Mouse (Mus musculus) CH12.LX (cell line): ENCODE results near the gene Hsdl1.

Experiments used
- SIN3A ChIP-seq: IDR thresholded peaks from 2 replicates; pipeline ENCODE4 v1.6.1; 2012; ENCODE audit warnings: low read length, improper control_type of control experiment, inconsistent platforms
- USF1 ChIP-seq: IDR thresholded peaks from 2 replicates; pipeline ENCODE4 v1.6.1; 2014; ENCODE audit warnings: low read depth, mild to moderate bottlenecking, inconsistent platforms, low read length, improper control_type of control experiment

DNA sequence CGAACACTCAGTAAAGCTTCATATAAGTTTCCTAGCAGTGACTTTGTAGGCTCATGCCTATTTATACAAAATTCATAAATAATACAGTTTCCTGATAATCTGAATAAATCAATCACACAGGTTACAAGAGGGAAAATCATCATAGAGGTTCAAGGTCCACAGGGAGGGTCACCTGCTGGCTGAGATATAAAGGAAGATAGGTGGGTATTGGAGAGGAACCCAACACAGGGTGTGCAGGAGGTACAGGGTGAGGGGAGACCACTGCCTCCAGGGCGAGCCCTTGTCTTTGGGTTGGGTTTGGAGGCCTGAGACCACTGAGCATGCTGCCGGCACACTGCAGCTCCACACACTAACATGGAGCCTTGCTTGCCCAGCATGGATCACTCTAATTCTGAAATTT lies 43.6 kb downstream of the Hsdl1 start:
- TF ChIP-seq USF1: no peak
- no peak for TF ChIP-seq SIN3A
